Comparison of ENCODE assay signal across 8 mouse cellular contexts in genomic region chr14:105894971-105895873, GRCm38 (mm10). TPM values are rescaled to one million over a fixed set of nuclear protein-coding genes. Genes with fewer than 3 reads are reported as not detected.
DNase-seq lines count a peak whose midpoint lies in the region; ATAC-seq lines count a peak whose summit lies in the region.

No protein-coding gene starts in this region.

- peaks cover 11% of the 10 kb centered on the region for H3K4me1 ChIP-seq in hindbrain, embryonic 16.5 days (ENCODE audit: control insufficient read depth, insufficient read depth, low read depth, low read length)
- peaks cover 34% of the 10 kb centered on the region for H3K4me1 ChIP-seq in megakaryocyte, embryonic 14.5 days

- peak overlapping the region; percentile 78 for H3K4me3 ChIP-seq in hindbrain, embryonic 16.5 days (ENCODE audit: low read length)
- peak overlapping the region; percentile 96 for H3K4me3 ChIP-seq in megakaryocyte, embryonic 14.5 days (replicated peaks)

- H3K27ac ChIP-seq in hindbrain, embryonic 16.5 days (ENCODE audit: low read depth, low read length) = peak overlapping the region; percentile 99

- DNase-seq in adrenal gland, adult 18-20 months (ENCODE audit: low spot score in 2 of 2) = peak; percentile 52 to 53
- peak; percentile 74 to 78 for DNase-seq in cerebellum, postnatal 25 days
- DNase-seq in gastrocnemius, adult 18-20 months (ENCODE audit: low spot score) = peak; percentile 30
- peak; percentile 16 to 41 for DNase-seq in left cerebral cortex, adult 9 months (ENCODE audit: low spot score in 2 of 2)
- peak; percentile 44 to 47 for DNase-seq in right cerebral cortex, postnatal 36 days (ENCODE audit: low spot score in 2 of 2)

- H3K4me2 ChIP-seq in hindbrain, embryonic 16.5 days (ENCODE audit: low read length) = peak overlapping the region; percentile 91

- peak overlapping the region; percentile 89 for H3K9ac ChIP-seq in hindbrain, embryonic 16.5 days (ENCODE audit: low read depth, low read length)

- under 1% methylated on average over 36 of the region's 36 CpGs for WGBS in hindbrain, embryonic 16.5 days

- no peak for ATAC-seq in hindbrain, embryonic 16.5 days
- ATAC-seq in activated CD4-positive, CD25-positive, alpha-beta regulatory T cell, adult 4 months = no peak

- no peaks in the 10 kb centered on the region for H3K36me3 ChIP-seq in hindbrain, embryonic 16.5 days (ENCODE audit: control insufficient read depth, insufficient read depth, low read length)
- peaks cover 20% of the 10 kb centered on the region for H3K36me3 ChIP-seq in megakaryocyte, embryonic 14.5 days (replicated peaks; ENCODE audit: low read length)

- H3K27me3 ChIP-seq in hindbrain, embryonic 16.5 days (replicated peaks; ENCODE audit: control insufficient read depth, insufficient read depth, low read length) = no peaks in the 10 kb centered on the region
- H3K27me3 ChIP-seq in megakaryocyte, embryonic 14.5 days (replicated peaks) = peaks cover 3% of the 10 kb centered on the region

- H3K9me3 ChIP-seq in hindbrain, embryonic 16.5 days (ENCODE audit: control insufficient read depth, low read length) = no peaks in the 10 kb centered on the region
- H3K9me3 ChIP-seq in megakaryocyte, embryonic 14.5 days = no peaks in the 10 kb centered on the region

RNA-seq across cellular contexts. Expression of gene Spry2, which starts 1.4 kb away (rescaled TPM):
- total RNA-seq in adrenal gland, adult 18-20 months (2021) = 10 to 100 TPM; 28.3 to 29.1 TPM
- total RNA-seq in gastrocnemius, adult 18-20 months (2021) = 10 to 100 TPM; 13.5 to 19.3 TPM
- polyA plus RNA-seq in hindbrain, embryonic 16.5 days (2015; fragmentation: Nextera tagmentation; extraction: Ambion mirVana) = 34.1 and 35.0 TPM in 2 replicates
- polyA plus RNA-seq in megakaryocyte, embryonic 14.5 days (2012; ENCODE audit: insufficient read depth, low replicate concordance) = 1.6 and 2.1 TPM in 2 replicates
- not detected for polyA plus RNA-seq in activated CD4-positive, CD25-positive, alpha-beta regulatory T cell, adult 4 months (2017; shearing (Covaris generic))

Comparison
In these comparisons a context has a peak if more than half of its experiments do, and no peak if none do; other contexts are left out.
1. RNA of gene Spry2, which starts 1.4 kb away (polyA plus RNA-seq): 34.1 to 35.0 TPM in hindbrain, embryonic 16.5 days; 1.6 to 2.1 TPM in megakaryocyte, embryonic 14.5 days and not detected in activated CD4-positive, CD25-positive, alpha-beta regulatory T cell, adult 4 months; every median in the first group is over 10 times any median in the second.
2. Peak in every context shown above with its lines, with median percentiles within 50 percentile points of each other: DNase-seq.